Mouse (Mus musculus): ENCODE measurements at regions not wholly inside any gene's neighbourhood (a gene's known extent, or its start where the extent isn't known, plus 50 kb on each side); places are given as distances from the start of the nearest gene placed in this dataset.

DNA sequence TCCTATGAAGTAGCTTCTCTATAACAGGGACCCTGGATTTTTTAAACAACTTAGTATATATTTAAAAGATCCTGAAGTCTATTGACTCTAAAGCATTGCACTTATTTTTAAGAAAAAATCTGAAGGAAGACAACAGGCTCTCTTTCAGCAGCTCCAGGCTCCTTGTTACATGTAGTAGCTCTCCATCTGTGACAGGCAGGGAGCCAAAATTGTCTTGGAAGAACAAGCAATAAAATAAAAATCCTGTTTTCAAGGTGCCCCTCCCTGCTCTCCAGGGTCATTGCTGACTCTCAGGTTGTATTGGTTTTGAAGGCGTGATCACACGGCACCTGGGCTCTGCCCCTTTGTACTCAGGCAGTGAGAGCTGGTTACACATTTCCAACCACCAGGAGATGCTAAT, 397.1 kb downstream of the Gpat3 start:
- 86% methylated on average over 2 of the region's 2 CpGs for WGBS
- DNase-seq (ENCODE audit: low read depth in 1 of 2, low spot score in 2 of 2) = no peak
- TF ChIP-seq POLR2A (IDR thresholded peaks at IDR 0.05; ENCODE audit: low read depth, low read length) (no peak), CTCF (IDR thresholded peaks at IDR 0.05; ENCODE audit: extremely low read depth, insufficient read depth, insufficient read length, insufficient replicate concordance) (no peak)
- H3K4me3 ChIP-seq (ENCODE audit: extremely low read depth, insufficient read depth, insufficient read length) = no peak overlapping the region
- no peak overlapping the region for H3K27ac ChIP-seq (ENCODE audit: insufficient read depth, low read length)
- H3K27me3 ChIP-seq (ENCODE audit: control insufficient read depth, insufficient read depth, low read length) = no peaks in the 10 kb centered on the region
- no peaks in the 10 kb centered on the region for H3K36me3 ChIP-seq (ENCODE audit: control insufficient read depth, insufficient read depth, low read length)
- H3K4me1 ChIP-seq (ENCODE audit: control insufficient read depth, insufficient read depth, insufficient read length) = peaks cover 3% of the 10 kb centered on the region; the same call in 1 of the 2 replicates

DNA sequence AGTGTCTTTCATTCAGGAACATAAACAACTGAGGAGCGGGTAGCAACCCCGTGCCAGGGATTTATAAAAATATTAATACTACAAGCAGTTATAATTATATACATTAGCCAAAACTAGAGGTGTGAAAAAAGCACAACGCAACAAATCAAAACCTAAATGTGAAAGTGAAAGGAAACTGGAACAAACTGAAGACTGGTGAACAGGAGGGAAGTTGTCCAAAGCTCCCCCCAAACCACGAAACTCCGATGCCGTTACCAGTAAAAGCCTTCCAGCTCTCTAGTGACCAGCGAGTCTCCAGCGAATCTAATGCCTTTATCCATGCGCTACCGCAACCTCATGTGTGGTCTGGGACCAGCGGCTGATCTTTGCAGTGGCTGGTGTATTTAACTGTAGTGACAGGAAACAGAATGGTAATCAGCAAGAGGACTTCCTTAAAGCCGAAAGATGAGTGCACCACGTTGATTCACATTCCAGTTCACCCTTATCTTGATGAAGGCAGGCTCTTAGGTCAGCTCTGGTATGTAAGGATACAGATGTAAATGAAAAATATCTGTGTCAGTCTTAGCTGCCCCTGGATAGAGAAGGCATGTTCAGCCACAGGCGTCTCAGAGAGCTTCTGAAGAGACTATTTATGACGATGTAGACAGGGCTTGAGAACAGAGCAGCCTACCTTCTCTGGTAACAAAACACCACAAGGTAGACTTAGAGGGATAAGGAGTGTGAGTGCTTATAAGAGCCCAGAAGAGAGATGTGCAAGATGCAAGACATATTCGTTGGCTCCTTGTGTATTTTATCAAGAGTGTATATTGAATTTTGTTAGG, 394.0 kb downstream of the Gpat3 start:
- peak overlapping the region; percentile 87 for H3K27ac ChIP-seq (ENCODE audit: insufficient read depth, low read length)
- WGBS = 14% methylated on average over 16 of the region's 16 CpGs
- H3K4me1 ChIP-seq (ENCODE audit: control insufficient read depth, insufficient read depth, insufficient read length) = peaks cover 3% of the 10 kb centered on the region; the same call in 1 of the 2 replicates
- peaks cover 7% of the 10 kb centered on the region; the same call in 1 of the 2 replicates for H3K36me3 ChIP-seq (ENCODE audit: control insufficient read depth, insufficient read depth, low read length)
- H3K27me3 ChIP-seq (ENCODE audit: control insufficient read depth, insufficient read depth, low read length) = no peaks in the 10 kb centered on the region
- peak overlapping the region; percentile 77 for H3K4me3 ChIP-seq (ENCODE audit: extremely low read depth, insufficient read depth, insufficient read length)
- DNase-seq (ENCODE audit: low read depth in 1 of 2, low spot score in 2 of 2) = peak; percentile 9 to 34
- TF ChIP-seq CTCF (IDR thresholded peaks at IDR 0.05; ENCODE audit: extremely low read depth, insufficient read depth, insufficient read length, insufficient replicate concordance) = no peak
- TF ChIP-seq POLR2A (IDR thresholded peaks at IDR 0.05; ENCODE audit: low read depth, low read length) = no peak

DNA sequence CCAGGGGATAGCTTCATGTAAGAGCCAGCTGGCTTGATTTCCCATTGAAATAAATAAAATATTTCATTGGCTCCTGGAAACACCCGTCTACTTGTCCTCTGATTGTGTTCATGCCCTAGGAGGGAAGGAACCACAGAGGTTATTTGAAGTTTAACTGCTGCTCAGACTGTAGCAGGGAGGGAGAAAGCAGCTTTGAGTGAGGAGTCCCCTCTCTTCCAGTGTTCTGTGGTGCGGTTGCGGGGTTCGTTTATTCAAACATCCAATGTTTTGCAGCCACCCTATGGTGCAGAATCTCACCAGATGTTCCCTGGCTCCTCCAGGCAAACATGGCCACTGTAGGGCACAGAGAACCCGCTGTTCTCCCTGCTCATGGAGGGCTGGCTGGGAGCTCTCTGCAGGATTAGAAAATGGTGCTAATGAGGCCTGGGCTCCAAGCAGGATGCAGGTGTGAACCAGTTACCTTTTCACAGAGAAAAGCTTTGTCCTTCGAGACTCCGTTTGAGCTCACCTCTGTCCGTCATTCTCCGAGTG, 390.7 kb downstream of the Gpat3 start:
- 95% methylated on average over 9 of the region's 9 CpGs for WGBS
- TF ChIP-seq POLR2A (IDR thresholded peaks at IDR 0.05; ENCODE audit: low read depth, low read length) (no peak), CTCF (IDR thresholded peaks at IDR 0.05; ENCODE audit: extremely low read depth, insufficient read depth, insufficient read length, insufficient replicate concordance) (no peak)
- DNase-seq (ENCODE audit: low read depth in 1 of 2, low spot score in 2 of 2) = no peak

DNA sequence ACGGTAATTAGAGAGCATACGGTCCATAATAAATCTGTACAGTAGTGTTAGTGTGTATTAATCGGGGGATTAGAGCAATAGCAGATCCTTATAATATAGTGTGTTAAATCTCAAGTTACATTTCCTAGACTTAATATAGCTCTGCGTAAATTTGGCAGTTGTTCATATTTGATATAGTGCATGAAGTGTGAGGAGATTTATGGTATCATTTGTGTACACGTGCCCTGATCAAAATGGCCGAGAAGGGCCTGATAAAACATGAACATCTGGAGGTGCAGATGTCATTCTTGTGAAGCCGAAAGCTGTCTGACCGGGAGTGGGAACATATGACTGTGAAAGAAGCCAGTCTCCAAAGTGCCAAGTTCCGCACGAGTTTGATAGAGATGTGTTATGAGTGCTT, 376.9 kb downstream of the Gpat3 start:
- TF ChIP-seq POLR2A (IDR thresholded peaks at IDR 0.05; ENCODE audit: low read depth, low read length) (no peak), CTCF (IDR thresholded peaks at IDR 0.05; ENCODE audit: extremely low read depth, insufficient read depth, insufficient read length, insufficient replicate concordance) (no peak)
- H3K27me3 ChIP-seq (ENCODE audit: control insufficient read depth, insufficient read depth, low read length) = no peaks in the 10 kb centered on the region
- 92% methylated on average over 10 of the region's 10 CpGs for WGBS
- no peak for DNase-seq (ENCODE audit: low read depth in 1 of 2, low spot score in 2 of 2)
- no peak overlapping the region for H3K4me3 ChIP-seq (ENCODE audit: extremely low read depth, insufficient read depth, insufficient read length)
- no peaks in the 10 kb centered on the region for H3K4me1 ChIP-seq (ENCODE audit: control insufficient read depth, insufficient read depth, insufficient read length)
- H3K36me3 ChIP-seq (ENCODE audit: control insufficient read depth, insufficient read depth, low read length) = no peaks in the 10 kb centered on the region
- H3K27ac ChIP-seq (ENCODE audit: insufficient read depth, low read length) = no peak overlapping the region

More for the DNA sequence above, 390.7 kb downstream of the Gpat3 start:
- Histone ChIP-seq H3K27me3 (ENCODE audit: control insufficient read depth, insufficient read depth, low read length) (no peaks in the 10 kb centered on the region), H3K4me1 (ENCODE audit: control insufficient read depth, insufficient read depth, insufficient read length) (peaks cover 3% of the 10 kb centered on the region; the same call in 1 of the 2 replicates), H3K27ac (ENCODE audit: insufficient read depth, low read length) (no peak overlapping the region), H3K4me3 (ENCODE audit: extremely low read depth, insufficient read depth, insufficient read length) (no peak overlapping the region), H3K36me3 (ENCODE audit: control insufficient read depth, insufficient read depth, low read length) (peaks cover 7% of the 10 kb centered on the region; the same call in 1 of the 2 replicates)

DNA sequence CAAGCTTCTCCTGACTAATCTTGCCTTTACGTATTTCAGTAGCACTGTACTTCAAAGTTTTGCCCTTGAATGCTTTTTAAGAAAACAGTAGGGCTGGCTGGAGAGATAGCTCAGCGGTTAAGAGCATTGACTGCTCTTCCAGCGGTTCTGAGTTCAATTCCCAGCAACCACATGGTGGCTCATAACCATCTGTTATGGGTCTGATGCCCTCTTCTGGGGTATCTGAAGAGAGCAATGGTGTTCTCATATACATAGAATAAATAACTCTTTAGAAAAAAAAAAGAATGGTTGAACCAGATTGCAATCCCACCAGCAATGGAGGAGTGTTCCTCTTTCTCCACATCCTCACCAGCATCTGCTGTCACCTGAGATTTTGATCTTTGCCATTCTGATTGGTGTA, 372.6 kb downstream of the Gpat3 start:
- no peak for DNase-seq (ENCODE audit: low read depth in 1 of 2, low spot score in 2 of 2)

DNA sequence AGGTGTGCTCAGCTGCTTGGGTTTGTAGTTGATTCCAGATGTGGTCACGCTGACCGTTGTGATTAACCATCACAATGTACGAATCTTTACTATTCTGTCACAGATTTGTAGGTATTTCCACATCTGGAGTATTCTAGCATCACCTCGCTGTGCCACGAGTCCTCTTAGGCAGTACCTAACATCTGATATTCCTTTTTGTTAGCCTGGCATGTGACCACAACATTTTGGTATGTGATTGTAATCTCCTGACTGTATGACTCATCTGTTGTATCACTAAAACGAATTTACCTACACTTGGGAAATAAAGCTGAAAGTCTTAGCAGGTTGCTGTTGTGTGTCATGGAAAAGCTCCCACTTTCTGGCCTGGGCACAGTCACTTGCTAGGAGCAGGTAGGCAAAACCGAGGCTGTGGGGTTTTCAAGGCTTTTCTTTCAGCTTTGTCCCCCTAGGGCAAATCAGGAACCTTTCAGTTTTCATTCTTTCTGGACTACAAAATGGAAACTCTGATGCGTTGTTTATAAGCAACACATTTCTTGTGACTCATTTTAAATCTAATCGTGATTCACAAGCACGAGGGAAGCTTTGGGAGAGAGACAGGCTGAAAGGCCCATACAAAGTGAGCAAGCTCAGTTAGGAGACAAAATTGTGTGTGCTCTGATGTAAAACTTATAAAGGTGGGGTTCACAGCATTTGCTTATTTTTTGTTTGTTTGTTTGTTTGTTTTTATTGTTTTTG, 371.5 kb downstream of the Gpat3 start:
- H3K4me1 ChIP-seq (ENCODE audit: control insufficient read depth, insufficient read depth, insufficient read length) = no peaks in the 10 kb centered on the region
- H3K27me3 ChIP-seq (ENCODE audit: control insufficient read depth, insufficient read depth, low read length) = no peaks in the 10 kb centered on the region
- H3K36me3 ChIP-seq (ENCODE audit: control insufficient read depth, insufficient read depth, low read length) = no peaks in the 10 kb centered on the region
- DNase-seq (ENCODE audit: low read depth in 1 of 2, low spot score in 2 of 2) = no peak
- no peak for TF ChIP-seq CTCF (IDR thresholded peaks at IDR 0.05; ENCODE audit: extremely low read depth, insufficient read depth, insufficient read length, insufficient replicate concordance)
- TF ChIP-seq POLR2A (IDR thresholded peaks at IDR 0.05; ENCODE audit: low read depth, low read length) = no peak
- WGBS = 80% methylated on average over 10 of the region's 10 CpGs
- no peak overlapping the region for H3K4me3 ChIP-seq (ENCODE audit: extremely low read depth, insufficient read depth, insufficient read length)
- no peak overlapping the region for H3K27ac ChIP-seq (ENCODE audit: insufficient read depth, low read length)

More for the DNA sequence above, 372.6 kb downstream of the Gpat3 start:
- H3K27me3 ChIP-seq (ENCODE audit: control insufficient read depth, insufficient read depth, low read length) = no peaks in the 10 kb centered on the region
- no peak overlapping the region for H3K4me3 ChIP-seq (ENCODE audit: extremely low read depth, insufficient read depth, insufficient read length)
- whole genome bisulfite sequencing = 87% methylated on average over 3 of the region's 3 CpGs
- TF ChIP-seq POLR2A (IDR thresholded peaks at IDR 0.05; ENCODE audit: low read depth, low read length) = no peak
- TF ChIP-seq CTCF (IDR thresholded peaks at IDR 0.05; ENCODE audit: extremely low read depth, insufficient read depth, insufficient read length, insufficient replicate concordance) = no peak
- no peaks in the 10 kb centered on the region for H3K4me1 ChIP-seq (ENCODE audit: control insufficient read depth, insufficient read depth, insufficient read length)
- no peak overlapping the region for H3K27ac ChIP-seq (ENCODE audit: insufficient read depth, low read length)
- no peaks in the 10 kb centered on the region for H3K36me3 ChIP-seq (ENCODE audit: control insufficient read depth, insufficient read depth, low read length)

Data from spleen, adult 2 months (tissue).